Mouse (Mus musculus) intestine, embryonic 15.5 days (tissue): Measurements from ENCODE around the gene Calm4. TPM values are rescaled to one million over a fixed set of nuclear protein-coding genes. Genes with fewer than 3 reads are reported as not detected.
A peak's percentile ranks its signal among the peaks of the same experiment; 100 is the strongest.
"Not testable (repeated sequence)": the region's sequence is repeated elsewhere in the genome, so short reads cannot be mapped to it uniquely, and the experiment has no call there.

Experiments used
- ATAC-seq: fragments of 200-750 bp; cut with Nextera tagmentation; 2 replicates; pipeline ENCODE4 v1.8.0; 2017; ENCODE audit warnings: moderate TSS enrichment, moderate library complexity
- H3K27ac ChIP-seq: fragments of 300-500 bp; sonication (generic); 2 replicates; pipeline ENCODE4 v1.5.1; 2015; ENCODE audit warnings: mild to moderate bottlenecking, inconsistent platforms
- H3K27me3 ChIP-seq: fragments of 300-500 bp; sonication (generic); replicated peaks from 2 replicates; pipeline ENCODE4 v1.6.1; 2015; ENCODE audit warnings: inconsistent platforms
- H3K36me3 ChIP-seq: fragments of 300-500 bp; sonication (generic); 2 replicates; pipeline ENCODE4 v1.6.1; 2015; ENCODE audit warnings: inconsistent platforms
- H3K4me1 ChIP-seq: fragments of 300-500 bp; sonication (generic); replicated peaks from 2 replicates; pipeline ENCODE4 v1.6.1; 2015; ENCODE audit warnings: inconsistent platforms
- H3K4me2 ChIP-seq: fragments of 300-500 bp; sonication (generic); replicated peaks from 2 replicates; pipeline ENCODE4 v1.6.1; 2015; ENCODE audit warnings: mild to moderate bottlenecking, inconsistent platforms
- H3K4me3 ChIP-seq: fragments of 300-500 bp; sonication (generic); replicated peaks from 2 replicates; pipeline ENCODE4 v1.5.1; 2015; ENCODE audit warnings: inconsistent platforms
- H3K9ac ChIP-seq: fragments of 300-500 bp; sonication (generic); 2 replicates; pipeline ENCODE4 v1.6.1; 2015; ENCODE audit warnings: inconsistent platforms
- H3K9me3 ChIP-seq: fragments of 300-500 bp; sonication (generic); 2 replicates; pipeline ENCODE4 v1.6.1; 2016; ENCODE audit warnings: inconsistent platforms
- WGBS: fragments of 180-500 bp; shearing (Covaris S2); methylation state at CpG from one replicate; pipeline ENCODE4 v1.1.7; 2015; 5-methylcytosine and 5-hydroxymethylcytosine counted together
- polyA plus RNA-seq: library from polyadenylated mRNA; unstranded; fragments of >200 nt; fragmentation: Nextera tagmentation; extraction: Ambion mirVana; gene quantifications from 2 replicates; pipeline ENCODE4 v1.2.1, GENCODE M21; 2015

Calm4 gene
- not detected in 2 replicates for polyA plus RNA-seq

- ATAC-seq, H3K4me2 ChIP-seq, H3K27ac ChIP-seq, H3K4me1 ChIP-seq, H3K9me3 ChIP-seq, H3K4me3 ChIP-seq, H3K36me3 ChIP-seq, H3K9ac ChIP-seq, H3K27me3 ChIP-seq: not testable (repeated sequence)
Measured at GRCm38 (mm10) chr13:3837312-3837807, at the start of gene Calm4. Calm4 (plus strand) TSS chr13:3837757.

DNA sequence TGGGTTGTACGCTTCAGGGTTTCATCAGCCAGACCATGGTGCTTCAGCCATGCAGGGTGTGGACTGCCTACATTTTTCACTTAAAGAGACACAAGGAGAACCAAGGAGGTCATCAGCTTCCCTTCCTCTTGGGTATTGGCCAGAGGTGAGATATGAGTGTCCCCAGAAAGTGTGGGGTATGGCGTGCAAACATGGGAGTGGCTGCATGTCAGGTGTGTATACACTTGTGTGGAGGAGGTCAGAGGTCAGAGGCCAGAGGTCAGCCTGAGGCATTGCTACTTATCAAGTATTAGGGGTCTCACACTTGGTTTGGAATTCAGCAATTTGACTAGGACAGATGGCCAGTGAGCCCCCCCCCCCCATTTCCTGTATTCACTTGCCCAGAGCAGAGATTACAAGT, 49.0 kb upstream of the Calm4 start:
- Histone ChIP-seq H3K9ac (no peak overlapping the region), H3K4me1 (no peaks in the 10 kb centered on the region; the same call in 1 of the 2 replicates), H3K36me3 (no peaks in the 10 kb centered on the region), H3K27ac (0 out of 2 replicates have a peak overlapping the region, but pooled peaks have one; percentile 22), H3K27me3 (no peaks in the 10 kb centered on the region), H3K9me3 (no peaks in the 10 kb centered on the region), H3K4me2 (no peak overlapping the region), H3K4me3 (no peak overlapping the region)
- WGBS = 71% methylated on average over 2 of the region's 2 CpGs
- peak; percentile 16; the same call in 1 of the 2 replicates for ATAC-seq

- Histone ChIP-seq H3K9ac (no peak overlapping the region), H3K4me3 (no peak overlapping the region), H3K36me3 (no peaks in the 10 kb centered on the region), H3K4me1 (no peaks in the 10 kb centered on the region; the same call in 1 of the 2 replicates), H3K27me3 (no peaks in the 10 kb centered on the region), H3K4me2 (no peak overlapping the region), H3K27ac (no peak overlapping the region), H3K9me3 (no peaks in the 10 kb centered on the region)
- ATAC-seq = no peak
- 47% methylated on average over 2 of the region's 2 CpGs for WGBS
Measured at GRCm38 (mm10) chr13:3789531-3789930, 48.0 kb upstream of the Calm4 start.

- 49% methylated on average over 4 of the region's 4 CpGs for WGBS
- Histone ChIP-seq H3K4me3 (no peak overlapping the region), H3K4me1 (no peaks in the 10 kb centered on the region), H3K9ac (no peak overlapping the region), H3K36me3 (no peaks in the 10 kb centered on the region), H3K9me3 (no peaks in the 10 kb centered on the region), H3K27ac (no peak overlapping the region), H3K27me3 (no peaks in the 10 kb centered on the region), H3K4me2 (no peak overlapping the region)
- ATAC-seq = no peak
Measured at GRCm38 (mm10) chr13:3796649-3797048, 40.9 kb upstream of the Calm4 start.

DNA sequence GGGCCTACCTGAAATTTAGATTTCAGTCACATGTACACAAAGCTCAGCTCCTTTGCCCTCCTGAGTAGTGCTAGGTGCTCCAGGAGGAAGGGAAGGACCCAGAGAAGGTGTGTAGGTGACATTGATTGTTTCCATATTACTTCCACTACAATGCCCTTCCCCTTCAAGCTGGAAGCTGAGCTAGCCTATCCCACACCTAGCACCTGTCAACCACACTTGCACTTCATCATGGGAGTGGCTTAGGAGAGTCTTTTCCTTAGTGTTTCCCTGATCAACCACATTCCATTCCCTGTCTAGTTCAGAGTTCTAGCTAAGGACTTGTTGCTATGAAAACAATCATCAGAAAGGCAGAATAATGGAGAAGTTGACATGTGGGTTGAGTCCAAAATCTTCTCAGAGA, 38.8 kb upstream of the Calm4 start:
- no peaks in the 10 kb centered on the region for H3K27me3 ChIP-seq
- no peak overlapping the region for H3K4me2 ChIP-seq
- H3K4me1 ChIP-seq = no peaks in the 10 kb centered on the region
- peak; percentile 50; the same call in 1 of the 2 replicates for ATAC-seq
- no peaks in the 10 kb centered on the region for H3K36me3 ChIP-seq
- H3K27ac ChIP-seq = no peak overlapping the region
- H3K4me3 ChIP-seq = no peak overlapping the region
- H3K9me3 ChIP-seq = no peaks in the 10 kb centered on the region
- no peak overlapping the region for H3K9ac ChIP-seq

DNA sequence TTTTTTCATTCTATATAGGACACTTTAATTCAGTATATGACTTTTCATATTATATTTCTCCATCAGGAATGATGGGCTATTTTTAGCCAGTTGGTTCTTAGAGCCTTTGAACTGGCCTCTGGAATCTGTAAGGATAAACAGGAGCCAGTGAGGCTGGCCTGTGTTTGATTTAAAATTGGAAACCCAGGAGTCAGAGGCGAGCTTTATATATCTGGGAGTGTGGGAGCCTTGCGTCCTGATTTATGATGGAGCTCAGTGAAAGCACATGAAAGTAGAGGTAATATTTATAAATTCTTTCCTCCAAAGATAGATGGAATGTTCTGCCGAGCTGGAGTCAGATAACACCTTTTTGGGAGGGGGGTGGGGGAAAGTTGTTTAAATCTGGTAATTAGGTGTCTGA, 38.2 kb upstream of the Calm4 start:
- Histone ChIP-seq H3K27ac (no peak overlapping the region), H3K9ac (no peak overlapping the region), H3K36me3 (no peaks in the 10 kb centered on the region), H3K4me1 (no peaks in the 10 kb centered on the region), H3K4me2 (no peak overlapping the region), H3K4me3 (no peak overlapping the region), H3K27me3 (no peaks in the 10 kb centered on the region), H3K9me3 (no peaks in the 10 kb centered on the region)
- WGBS = 19% methylated on average over 3 of the region's 3 CpGs
- ATAC-seq = peak; percentile 36; the same call in 1 of the 2 replicates

DNA sequence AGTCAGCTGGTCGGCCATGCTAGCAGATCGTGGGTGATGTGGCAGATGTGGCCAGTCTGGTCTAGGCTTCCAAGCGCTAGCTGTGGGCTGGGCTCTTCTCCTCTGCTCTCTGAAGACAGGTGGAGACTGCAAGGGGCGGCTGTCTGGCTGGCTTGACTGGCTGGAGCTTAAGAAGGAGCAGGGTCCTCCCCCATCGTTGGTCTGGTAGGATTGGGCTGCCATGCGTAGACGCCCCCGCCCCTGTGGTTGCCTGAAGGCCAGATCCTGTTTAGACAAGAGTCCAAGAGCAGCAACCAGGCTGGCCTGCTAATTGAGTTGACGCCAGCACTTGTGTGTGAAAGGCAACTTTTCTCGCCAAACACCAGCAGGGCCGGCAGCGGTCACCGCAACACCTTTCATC, 33.4 kb upstream of the Calm4 start, which contains the start of gene Calml3:
Gene Calml3 (minus strand): TSS at position 131 of the 400 bp plus-strand sequence.
- Histone ChIP-seq H3K36me3 (no peaks in the 10 kb centered on the region), H3K27ac (no peak within 1 kb of the TSS), H3K9ac (no peak within 1 kb of the TSS), H3K4me1 (no peaks in the 10 kb centered on the region), H3K4me3 (no peak within 1 kb of the TSS), H3K27me3 (no peaks in the 10 kb centered on the region), H3K9me3 (no peaks in the 10 kb centered on the region), H3K4me2 (no peak within 1 kb of the TSS)
- 84% methylated on average over 13 of the region's 13 CpGs for WGBS
- ATAC-seq = no peak

- Histone ChIP-seq H3K4me1 (no peaks in the 10 kb centered on the region), H3K9me3 (no peaks in the 10 kb centered on the region), H3K9ac (no peak overlapping the region), H3K4me3 (no peak overlapping the region), H3K4me2 (no peak overlapping the region), H3K36me3 (no peaks in the 10 kb centered on the region), H3K27me3 (no peaks in the 10 kb centered on the region), H3K27ac (no peak overlapping the region)
- ATAC-seq = no peak
- 54% methylated on average over 2 of the region's 2 CpGs for WGBS
Measured at GRCm38 (mm10) chr13:3805132-3805531, 32.4 kb upstream of the Calm4 start.

DNA sequence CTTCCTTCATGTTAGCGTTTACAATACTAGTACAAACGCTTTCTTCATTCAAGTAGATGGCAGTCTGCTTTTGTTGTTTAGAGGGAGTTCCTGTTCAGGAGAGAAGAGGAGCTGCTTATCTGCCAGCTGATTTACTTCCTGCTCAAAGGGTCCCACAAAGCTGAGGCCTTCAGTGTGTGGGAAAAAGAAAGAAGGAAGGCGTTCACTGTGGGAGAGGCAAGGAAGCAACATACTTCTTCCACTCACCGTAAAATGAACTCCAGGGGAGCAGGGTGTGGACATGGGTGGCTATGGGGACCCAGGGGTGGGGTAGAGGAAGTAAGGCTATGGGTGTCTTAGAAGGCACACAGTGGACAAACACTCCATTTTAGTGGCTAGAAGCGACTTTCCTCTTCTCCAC, 31.9 kb upstream of the Calm4 start:
- H3K27me3 ChIP-seq = no peaks in the 10 kb centered on the region
- H3K36me3 ChIP-seq = no peaks in the 10 kb centered on the region
- peak; percentile 54; the same call in 1 of the 2 replicates for ATAC-seq
- no peak overlapping the region for H3K4me2 ChIP-seq
- no peak overlapping the region for H3K4me3 ChIP-seq
- no peaks in the 10 kb centered on the region for H3K9me3 ChIP-seq
- H3K9ac ChIP-seq = no peak overlapping the region
- H3K27ac ChIP-seq = no peak overlapping the region
- WGBS = 57% methylated on average over 5 of the region's 5 CpGs
- H3K4me1 ChIP-seq = no peaks in the 10 kb centered on the region

DNA sequence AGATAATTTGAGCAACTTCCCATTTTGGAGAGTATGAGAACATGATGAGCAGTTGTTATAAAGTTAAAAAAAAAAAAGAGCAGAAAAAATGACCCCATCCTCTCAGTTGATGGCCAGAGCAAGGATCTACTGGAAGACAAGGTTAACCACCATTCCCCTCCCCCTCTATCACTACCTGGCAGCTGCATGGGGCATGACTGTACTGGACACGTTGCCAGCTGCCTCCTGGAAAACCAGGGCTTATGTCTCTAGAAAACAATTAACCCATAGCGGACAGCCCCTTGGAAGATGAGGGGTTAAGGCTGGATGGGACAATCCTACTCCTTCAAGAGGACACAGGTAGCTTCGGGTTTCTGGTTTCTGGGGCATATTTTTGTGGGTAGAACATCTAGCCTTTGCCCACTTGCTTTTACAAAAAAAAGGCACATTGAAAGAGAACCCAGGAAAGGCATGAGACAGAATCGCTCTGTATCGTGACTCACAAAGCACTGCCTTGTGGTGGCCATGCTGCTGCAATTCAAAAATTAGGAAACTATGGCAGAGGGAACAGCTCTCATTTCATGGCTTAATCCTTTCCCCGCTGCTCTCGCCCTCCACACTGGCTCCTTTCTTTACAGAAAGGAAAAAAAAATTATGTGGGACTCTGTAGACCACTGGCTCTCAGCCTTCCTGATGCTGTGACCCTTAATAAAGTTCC, 30.3 kb upstream of the Calm4 start:
- H3K9me3 ChIP-seq = no peaks in the 10 kb centered on the region
- no peaks in the 10 kb centered on the region for H3K4me1 ChIP-seq
- no peaks in the 10 kb centered on the region for H3K36me3 ChIP-seq
- H3K4me3 ChIP-seq = no peak overlapping the region
- 84% methylated on average over 7 of the region's 7 CpGs for WGBS
- no peak for ATAC-seq
- H3K9ac ChIP-seq = no peak overlapping the region
- H3K4me2 ChIP-seq = no peak overlapping the region
- no peak overlapping the region for H3K27ac ChIP-seq
- H3K27me3 ChIP-seq = no peaks in the 10 kb centered on the region

DNA sequence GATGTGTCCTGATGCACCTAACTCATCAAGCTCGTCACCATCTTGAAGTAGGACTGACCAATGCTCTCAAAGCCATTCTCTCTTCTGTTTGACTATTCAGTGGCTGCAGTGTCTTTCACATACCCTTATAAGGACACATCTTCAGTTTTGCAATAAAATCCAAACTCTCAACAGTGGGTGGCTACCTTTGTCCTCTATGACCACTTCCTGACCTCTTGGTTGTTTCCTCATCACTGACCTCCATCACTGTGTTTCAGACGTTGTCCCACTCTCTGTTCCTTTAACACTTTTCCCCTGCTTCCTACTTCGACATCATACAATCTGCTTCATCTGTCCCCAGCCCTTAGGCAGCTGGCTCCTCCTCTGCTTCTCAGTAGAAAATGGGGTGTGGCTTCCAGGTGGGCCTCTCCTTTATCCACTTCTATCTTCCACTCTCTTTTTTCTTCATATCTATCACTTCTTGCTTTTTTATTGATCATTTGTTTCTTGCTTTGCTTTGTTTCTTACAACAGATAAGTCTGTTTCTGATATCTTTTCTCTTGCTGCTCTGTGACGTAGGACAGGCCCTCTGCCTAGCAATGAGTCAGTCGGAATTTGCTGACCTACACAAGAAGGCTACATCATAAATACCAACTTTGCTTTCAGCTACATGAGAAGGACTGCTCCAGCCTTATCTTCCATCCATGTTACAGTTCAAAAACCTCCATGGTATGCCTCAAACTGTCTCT, 19.4 kb upstream of the Calm4 start:
- 65% methylated on average over 5 of the region's 5 CpGs for WGBS
- H3K9me3 ChIP-seq = no peaks in the 10 kb centered on the region
- no peak overlapping the region for H3K4me2 ChIP-seq
- H3K27me3 ChIP-seq = no peaks in the 10 kb centered on the region
- no peak overlapping the region for H3K9ac ChIP-seq
- no peak overlapping the region for H3K4me3 ChIP-seq
- H3K36me3 ChIP-seq = no peaks in the 10 kb centered on the region
- no peaks in the 10 kb centered on the region for H3K4me1 ChIP-seq
- ATAC-seq = peak; percentile 67; the same call in 1 of the 2 replicates
- H3K27ac ChIP-seq = no peak overlapping the region

- Histone ChIP-seq H3K4me2 (no peak overlapping the region), H3K27ac (no peak overlapping the region), H3K9me3 (no peaks in the 10 kb centered on the region), H3K36me3 (no peaks in the 10 kb centered on the region), H3K9ac (no peak overlapping the region), H3K4me3 (no peak overlapping the region), H3K4me1 (no peaks in the 10 kb centered on the region), H3K27me3 (no peaks in the 10 kb centered on the region)
- no peak for ATAC-seq
- WGBS = 61% methylated on average over 2 of the region's 2 CpGs
Measured at GRCm38 (mm10) chr13:3818740-3819076, 18.8 kb upstream of the Calm4 start.
